Mouse (Mus musculus): ENCODE measurements at regions not wholly inside any gene's neighbourhood (a gene's known extent, or its start where the extent isn't known, plus 50 kb on each side); places are given as distances from the start of the nearest gene placed in this dataset.

DNA sequence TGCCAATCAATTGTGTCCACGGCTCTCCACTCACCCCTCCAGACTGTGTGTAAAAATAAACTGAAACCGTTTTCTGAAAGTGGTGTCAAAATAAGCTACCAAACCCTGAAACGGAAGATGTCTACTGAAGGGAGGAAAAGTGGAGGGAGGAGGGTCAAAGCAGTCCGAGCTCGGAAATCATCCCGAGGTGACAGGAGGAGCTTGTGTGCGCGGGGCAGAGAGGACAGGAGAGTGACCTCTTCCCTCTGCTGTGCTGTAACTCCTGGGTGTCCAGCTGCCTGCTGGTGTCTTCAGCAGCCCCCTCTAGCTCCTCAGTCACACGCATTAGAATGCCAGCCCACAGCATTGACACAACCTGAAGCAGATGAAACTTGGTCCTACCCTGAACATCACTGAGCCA, 84.2 kb upstream of the Sesn3 start:
- DNase-seq (ENCODE audit: low spot score) (no peak), ATAC-seq (no peak)
- Histone ChIP-seq H3K9ac (replicated peaks; ENCODE audit: low read depth) (no peak overlapping the region), H3K4me3 (ENCODE audit: low read depth, low read length) (no peak overlapping the region), H3K36me3 (ENCODE audit: insufficient read depth, low read length) (no peaks in the 10 kb centered on the region), H3K4me2 (replicated peaks; ENCODE audit: low read depth, low read length) (no peak overlapping the region), H3K27ac (ENCODE audit: low read length) (no peak overlapping the region), H3K4me1 (ENCODE audit: insufficient read depth, low read depth, low read length) (no peaks in the 10 kb centered on the region), H3K9me3 (ENCODE audit: low read length) (no peaks in the 10 kb centered on the region), H3K27me3 (replicated peaks; ENCODE audit: insufficient read depth, low read length) (no peaks in the 10 kb centered on the region)
- TF ChIP-seq CTCF (IDR thresholded peaks at IDR 0.05) = no peak
- no peak for TF ChIP-seq EP300 (IDR thresholded peaks at IDR 0.05)
- 37% methylated on average over 9 of the region's 9 CpGs for WGBS

- H3K27ac ChIP-seq (ENCODE audit: low read length) = no peak overlapping the region
- no peak for DNase-seq (ENCODE audit: low spot score)
- H3K27me3 ChIP-seq (replicated peaks; ENCODE audit: insufficient read depth, low read length) = no peaks in the 10 kb centered on the region
- no peak for ATAC-seq
- TF ChIP-seq EP300 (IDR thresholded peaks at IDR 0.05) = no peak
- TF ChIP-seq CTCF (IDR thresholded peaks at IDR 0.05) = no peak
- 79% methylated on average over 5 of the region's 5 CpGs for WGBS
- H3K9me3 ChIP-seq (ENCODE audit: low read length) = no peaks in the 10 kb centered on the region
- H3K36me3 ChIP-seq (ENCODE audit: insufficient read depth, low read length) = no peaks in the 10 kb centered on the region
- no peaks in the 10 kb centered on the region for H3K4me1 ChIP-seq (ENCODE audit: insufficient read depth, low read depth, low read length)
- H3K4me2 ChIP-seq (replicated peaks; ENCODE audit: low read depth, low read length) = no peak overlapping the region
- no peak overlapping the region for H3K9ac ChIP-seq (replicated peaks; ENCODE audit: low read depth)
- H3K4me3 ChIP-seq (ENCODE audit: low read depth, low read length) = no peak overlapping the region
Measured at GRCm38 (mm10) chr9:14194748-14195147, 80.1 kb upstream of the Sesn3 start.

GRCm38 (mm10) chr9:14199116-14199515, 75.8 kb upstream of the Sesn3 start:
- ATAC-seq (no peak), DNase-seq (ENCODE audit: low spot score) (no peak)
- Histone ChIP-seq H3K36me3 (ENCODE audit: insufficient read depth, low read length) (no peaks in the 10 kb centered on the region), H3K4me1 (ENCODE audit: insufficient read depth, low read depth, low read length) (peaks cover 7% of the 10 kb centered on the region; the same call in 1 of the 2 replicates), H3K27me3 (replicated peaks; ENCODE audit: insufficient read depth, low read length) (no peaks in the 10 kb centered on the region), H3K9me3 (ENCODE audit: low read length) (no peaks in the 10 kb centered on the region), H3K4me2 (replicated peaks; ENCODE audit: low read depth, low read length) (no peak overlapping the region), H3K27ac (ENCODE audit: low read length) (no peak overlapping the region), H3K9ac (replicated peaks; ENCODE audit: low read depth) (no peak overlapping the region), H3K4me3 (ENCODE audit: low read depth, low read length) (no peak overlapping the region)
- 58% methylated on average over 3 of the region's 3 CpGs for WGBS
- TF ChIP-seq CTCF (IDR thresholded peaks at IDR 0.05) (no peak), EP300 (IDR thresholded peaks at IDR 0.05) (no peak)

- WGBS = 45% methylated on average over 9 of the region's 9 CpGs
- H3K9me3 ChIP-seq (ENCODE audit: low read length) = no peaks in the 10 kb centered on the region
- H3K4me2 ChIP-seq (replicated peaks; ENCODE audit: low read depth, low read length) = no peak overlapping the region
- no peak overlapping the region for H3K27ac ChIP-seq (ENCODE audit: low read length)
- no peak overlapping the region for H3K4me3 ChIP-seq (ENCODE audit: low read depth, low read length)
- H3K27me3 ChIP-seq (replicated peaks; ENCODE audit: insufficient read depth, low read length) = no peaks in the 10 kb centered on the region
- TF ChIP-seq EP300 (IDR thresholded peaks at IDR 0.05) (no peak; the same call in 1 of the 2 replicates), CTCF (IDR thresholded peaks at IDR 0.05) (no peak)
- peak; percentile 57 for ATAC-seq
- H3K9ac ChIP-seq (replicated peaks; ENCODE audit: low read depth) = no peak overlapping the region
- no peaks in the 10 kb centered on the region for H3K36me3 ChIP-seq (ENCODE audit: insufficient read depth, low read length)
- H3K4me1 ChIP-seq (ENCODE audit: insufficient read depth, low read depth, low read length) = peaks cover 7% of the 10 kb centered on the region; the same call in 1 of the 2 replicates
- DNase-seq (ENCODE audit: low spot score) = peak; percentile 70
Measured at GRCm38 (mm10) chr9:14199983-14200700, 74.7 kb upstream of the Sesn3 start.

- H3K4me1 ChIP-seq (ENCODE audit: insufficient read depth, low read depth, low read length) = peaks cover 7% of the 10 kb centered on the region; the same call in 1 of the 2 replicates
- H3K9ac ChIP-seq (replicated peaks; ENCODE audit: low read depth) = no peak overlapping the region
- no peaks in the 10 kb centered on the region for H3K36me3 ChIP-seq (ENCODE audit: insufficient read depth, low read length)
- no peak overlapping the region for H3K4me3 ChIP-seq (ENCODE audit: low read depth, low read length)
- TF ChIP-seq CTCF (IDR thresholded peaks at IDR 0.05) = no peak
- no peak for TF ChIP-seq EP300 (IDR thresholded peaks at IDR 0.05)
- no peaks in the 10 kb centered on the region for H3K27me3 ChIP-seq (replicated peaks; ENCODE audit: insufficient read depth, low read length)
- 72% methylated on average over 4 of the region's 4 CpGs for WGBS
- no peak overlapping the region for H3K4me2 ChIP-seq (replicated peaks; ENCODE audit: low read depth, low read length)
- ATAC-seq (no peak), DNase-seq (ENCODE audit: low spot score) (no peak)
- H3K9me3 ChIP-seq (ENCODE audit: low read length) = no peaks in the 10 kb centered on the region
- H3K27ac ChIP-seq (ENCODE audit: low read length) = no peak overlapping the region
Measured at GRCm38 (mm10) chr9:14200852-14201251, 74.0 kb upstream of the Sesn3 start.

DNA sequence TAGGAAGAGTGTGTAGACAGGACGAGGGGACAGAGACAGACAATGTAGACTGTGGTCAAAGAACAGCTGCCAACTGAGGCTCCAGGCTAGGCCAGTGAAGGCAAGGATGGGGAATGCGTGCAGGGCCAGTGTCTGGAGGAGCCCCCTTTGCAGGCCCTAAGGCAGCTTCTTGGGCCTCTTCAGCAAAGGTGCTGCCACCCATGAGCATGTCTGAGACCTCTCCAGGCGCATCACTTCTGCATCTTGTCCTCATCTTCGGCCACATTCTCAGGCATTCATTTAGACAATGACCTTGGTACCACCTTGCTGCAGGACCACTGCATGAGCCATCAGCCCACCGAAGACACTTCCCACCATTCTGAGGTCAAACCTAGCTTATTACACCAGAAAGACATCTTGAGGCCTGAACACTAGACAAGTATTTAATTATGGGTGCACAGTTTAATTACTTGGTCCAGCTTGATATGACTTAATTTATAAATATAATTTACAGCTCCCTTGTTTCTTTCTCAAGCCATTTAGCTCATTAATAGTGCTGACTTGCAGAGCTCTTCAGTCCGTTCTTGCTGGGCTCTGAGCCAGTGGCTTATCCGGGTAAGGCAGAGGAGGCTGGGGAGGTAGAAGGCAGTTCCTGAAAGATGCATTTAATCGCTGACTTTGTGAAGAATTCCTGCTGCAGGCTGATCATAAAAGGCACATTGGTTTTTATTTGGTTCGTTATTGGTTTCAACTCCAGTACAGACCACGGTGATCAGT, 72.1 kb upstream of the Sesn3 start:
- WGBS = 66% methylated on average over 10 of the region's 10 CpGs
- Histone ChIP-seq H3K9me3 (ENCODE audit: low read length) (no peaks in the 10 kb centered on the region), H3K4me2 (replicated peaks; ENCODE audit: low read depth, low read length) (no peak overlapping the region), H3K4me1 (ENCODE audit: insufficient read depth, low read depth, low read length) (peaks cover 13% of the 10 kb centered on the region; the same call in 1 of the 2 replicates), H3K27ac (ENCODE audit: low read length) (no peak overlapping the region), H3K36me3 (ENCODE audit: insufficient read depth, low read length) (no peaks in the 10 kb centered on the region), H3K4me3 (ENCODE audit: low read depth, low read length) (no peak overlapping the region), H3K9ac (replicated peaks; ENCODE audit: low read depth) (no peak overlapping the region), H3K27me3 (replicated peaks; ENCODE audit: insufficient read depth, low read length) (no peaks in the 10 kb centered on the region)
- TF ChIP-seq CTCF (IDR thresholded peaks at IDR 0.05) (no peak), EP300 (IDR thresholded peaks at IDR 0.05) (no peak)
- DNase-seq (ENCODE audit: low spot score) (no peak), ATAC-seq (no peak)
